Mouse (Mus musculus): ENCODE data around the gene Gtf2ird2. TPM values are rescaled to one million over a fixed set of nuclear protein-coding genes. Genes with fewer than 3 reads are reported as not detected.

The Gtf2ird2 gene
- polyA plus RNA-seq, 1 experiment, result 13.6 TPM

DNA sequence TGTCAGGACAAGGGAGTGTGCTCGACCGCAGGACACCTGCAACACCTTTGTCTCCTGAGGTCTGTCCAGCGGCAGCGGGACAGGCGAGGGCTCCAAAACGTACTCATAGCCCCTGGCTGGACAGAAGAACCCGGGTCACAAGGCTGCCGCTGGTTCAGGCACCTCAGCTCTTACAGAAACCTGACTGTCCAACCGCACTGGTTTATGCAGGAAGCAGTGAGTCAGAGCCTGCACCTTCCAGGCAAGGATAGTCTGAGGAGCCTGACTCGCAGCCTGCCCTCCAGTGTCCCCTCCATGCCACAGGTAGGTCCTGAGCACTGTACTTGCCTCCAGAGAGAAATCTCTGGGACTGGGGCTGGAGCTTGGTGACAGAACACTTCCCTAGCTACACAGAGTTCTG lies 14.6 kb upstream of the Gtf2ird2 start:
- H3K4me1 ChIP-seq (ENCODE audit: control insufficient read depth, insufficient read depth, low read length), result no peaks in the 10 kb centered on the region
- H3K4me3 ChIP-seq (ENCODE audit: control insufficient read depth, low read depth, low read length), result no peak overlapping the region
- H3K27me3 ChIP-seq (ENCODE audit: control insufficient read depth, insufficient read depth, low read length), result no peaks in the 10 kb centered on the region
- TF ChIP-seq CTCF (IDR thresholded peaks at IDR 0.05; ENCODE audit: control insufficient read depth, insufficient read depth, insufficient replicate concordance, low read depth, low read length) (no peak), POLR2A (IDR thresholded peaks at IDR 0.05; ENCODE audit: control insufficient read depth, low read depth, low read length) (no peak)
- H3K36me3 ChIP-seq (ENCODE audit: control insufficient read depth, insufficient read depth, low read length), result peaks cover 1% of the 10 kb centered on the region
- no peak overlapping the region for H3K27ac ChIP-seq (ENCODE audit: control insufficient read depth, insufficient read depth, low read depth, low read length)

GRCm38 (mm10) chr5:134170167-134170566 lies 13.7 kb upstream of the Gtf2ird2 start:
- Histone ChIP-seq H3K4me1 (ENCODE audit: control insufficient read depth, insufficient read depth, low read length) (no peaks in the 10 kb centered on the region), H3K27me3 (ENCODE audit: control insufficient read depth, insufficient read depth, low read length) (no peaks in the 10 kb centered on the region), H3K27ac (ENCODE audit: control insufficient read depth, insufficient read depth, low read depth, low read length) (no peak overlapping the region), H3K4me3 (ENCODE audit: control insufficient read depth, low read depth, low read length) (no peak overlapping the region), H3K36me3 (ENCODE audit: control insufficient read depth, insufficient read depth, low read length) (peaks cover 1% of the 10 kb centered on the region)
- TF ChIP-seq POLR2A (IDR thresholded peaks at IDR 0.05; ENCODE audit: control insufficient read depth, low read depth, low read length), result no peak
- no peak for TF ChIP-seq CTCF (IDR thresholded peaks at IDR 0.05; ENCODE audit: control insufficient read depth, insufficient read depth, insufficient replicate concordance, low read depth, low read length)

- no peak for TF ChIP-seq POLR2A (IDR thresholded peaks at IDR 0.05; ENCODE audit: control insufficient read depth, low read depth, low read length)
- peak; percentile 61; the same call in 1 of the 2 replicates for TF ChIP-seq CTCF (IDR thresholded peaks at IDR 0.05; ENCODE audit: control insufficient read depth, insufficient read depth, insufficient replicate concordance, low read depth, low read length)
- H3K4me1 ChIP-seq (ENCODE audit: control insufficient read depth, insufficient read depth, low read length), result peaks cover 6% of the 10 kb centered on the region
- no peaks in the 10 kb centered on the region for H3K27me3 ChIP-seq (ENCODE audit: control insufficient read depth, insufficient read depth, low read length)
- no peak overlapping the region for H3K4me3 ChIP-seq (ENCODE audit: control insufficient read depth, low read depth, low read length)
- no peak overlapping the region for H3K27ac ChIP-seq (ENCODE audit: control insufficient read depth, insufficient read depth, low read depth, low read length)
- H3K36me3 ChIP-seq (ENCODE audit: control insufficient read depth, insufficient read depth, low read length), result no peaks in the 10 kb centered on the region
These were observed 10.6 kb upstream of the Gtf2ird2 start for GRCm38 (mm10) chr5:134173206-134173605.

GRCm38 (mm10) chr5:134175696-134176095 lies 8.1 kb upstream of the Gtf2ird2 start:
- TF ChIP-seq CTCF (IDR thresholded peaks at IDR 0.05; ENCODE audit: control insufficient read depth, insufficient read depth, insufficient replicate concordance, low read depth, low read length), result no peak
- no peak for TF ChIP-seq POLR2A (IDR thresholded peaks at IDR 0.05; ENCODE audit: control insufficient read depth, low read depth, low read length)
- H3K4me3 ChIP-seq (ENCODE audit: control insufficient read depth, low read depth, low read length), result peak overlapping the region; percentile 80
- peaks cover 6% of the 10 kb centered on the region for H3K4me1 ChIP-seq (ENCODE audit: control insufficient read depth, insufficient read depth, low read length)
- peak overlapping the region; percentile 3 for H3K27ac ChIP-seq (ENCODE audit: control insufficient read depth, insufficient read depth, low read depth, low read length)
- H3K36me3 ChIP-seq (ENCODE audit: control insufficient read depth, insufficient read depth, low read length), result no peaks in the 10 kb centered on the region
- no peaks in the 10 kb centered on the region for H3K27me3 ChIP-seq (ENCODE audit: control insufficient read depth, insufficient read depth, low read length)

- H3K27ac ChIP-seq (ENCODE audit: control insufficient read depth, insufficient read depth, low read depth, low read length), result peak within 1 kb of the TSS; percentile 86
- peak within 1 kb of the TSS; percentile 80 for H3K4me3 ChIP-seq (ENCODE audit: control insufficient read depth, low read depth, low read length)
- TF ChIP-seq CTCF (IDR thresholded peaks at IDR 0.05; ENCODE audit: control insufficient read depth, insufficient read depth, insufficient replicate concordance, low read depth, low read length), result no peak
- peak; percentile 80 for TF ChIP-seq POLR2A (IDR thresholded peaks at IDR 0.05; ENCODE audit: control insufficient read depth, low read depth, low read length)
- no peaks in the 10 kb centered on the region for H3K27me3 ChIP-seq (ENCODE audit: control insufficient read depth, insufficient read depth, low read length)
- H3K4me1 ChIP-seq (ENCODE audit: control insufficient read depth, insufficient read depth, low read length), result peaks cover 6% of the 10 kb centered on the region
- no peaks in the 10 kb centered on the region for H3K36me3 ChIP-seq (ENCODE audit: control insufficient read depth, insufficient read depth, low read length)
These were observed 7.5 kb upstream of the Gtf2ird2 start, which contains the start of gene Rcc1l for GRCm38 (mm10) chr5:134176169-134176881. Rcc1l (minus strand) TSS chr5:134176774.

DNA sequence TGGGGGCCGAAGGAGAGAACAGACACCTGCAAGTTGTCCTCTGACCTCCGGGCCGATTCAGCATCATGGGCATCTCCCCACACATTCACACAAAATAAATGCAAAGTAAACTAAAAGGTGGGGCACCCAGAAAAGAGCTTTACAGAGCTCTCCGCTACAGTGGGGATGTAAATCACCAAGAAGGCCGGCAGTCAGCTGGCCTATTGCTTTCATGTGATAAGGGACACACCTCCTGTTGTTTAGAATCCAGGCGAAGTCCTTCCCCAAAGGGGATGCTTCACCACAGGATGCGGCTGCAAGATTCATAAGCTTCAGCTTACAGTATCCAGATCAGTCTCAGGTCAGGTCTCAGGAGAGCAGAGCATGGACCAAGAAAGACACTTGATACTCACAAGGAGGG lies 5.3 kb upstream of the Gtf2ird2 start:
- TF ChIP-seq CTCF (IDR thresholded peaks at IDR 0.05; ENCODE audit: control insufficient read depth, insufficient read depth, insufficient replicate concordance, low read depth, low read length) (no peak), POLR2A (IDR thresholded peaks at IDR 0.05; ENCODE audit: control insufficient read depth, low read depth, low read length) (no peak)
- Histone ChIP-seq H3K27ac (ENCODE audit: control insufficient read depth, insufficient read depth, low read depth, low read length) (no peak overlapping the region), H3K36me3 (ENCODE audit: control insufficient read depth, insufficient read depth, low read length) (no peaks in the 10 kb centered on the region), H3K4me1 (ENCODE audit: control insufficient read depth, insufficient read depth, low read length) (peaks cover 12% of the 10 kb centered on the region), H3K4me3 (ENCODE audit: control insufficient read depth, low read depth, low read length) (no peak overlapping the region), H3K27me3 (ENCODE audit: control insufficient read depth, insufficient read depth, low read length) (no peaks in the 10 kb centered on the region)

- H3K27ac ChIP-seq (ENCODE audit: control insufficient read depth, insufficient read depth, low read depth, low read length), result no peak overlapping the region
- TF ChIP-seq POLR2A (IDR thresholded peaks at IDR 0.05; ENCODE audit: control insufficient read depth, low read depth, low read length) (no peak), CTCF (IDR thresholded peaks at IDR 0.05; ENCODE audit: control insufficient read depth, insufficient read depth, insufficient replicate concordance, low read depth, low read length) (peak; percentile 24; the same call in 1 of the 2 replicates)
- H3K27me3 ChIP-seq (ENCODE audit: control insufficient read depth, insufficient read depth, low read length), result no peaks in the 10 kb centered on the region
- no peak overlapping the region for H3K4me3 ChIP-seq (ENCODE audit: control insufficient read depth, low read depth, low read length)
- peaks cover 14% of the 10 kb centered on the region for H3K4me1 ChIP-seq (ENCODE audit: control insufficient read depth, insufficient read depth, low read length)
- H3K36me3 ChIP-seq (ENCODE audit: control insufficient read depth, insufficient read depth, low read length), result no peaks in the 10 kb centered on the region
These were observed 3.9 kb upstream of the Gtf2ird2 start for GRCm38 (mm10) chr5:134179871-134180270.
